Mouse (Mus musculus) heart, embryonic 10.5 days (tissue): ENCODE results near the gene Ccdc114. TPM values are rescaled to one million over a fixed set of nuclear protein-coding genes. Genes with fewer than 3 reads are reported as not detected.
"Not testable (repeated sequence)": the region's sequence is repeated elsewhere in the genome, so short reads cannot be mapped to it uniquely, and the experiment has no call there.

ENCODE experiments used
- DNase-seq: peaks from one replicate; pipeline ENCODE4 v3.0.0-alpha.2; 2017; ENCODE audit warnings: low spot score
- H3K27ac ChIP-seq: fragments of 300-500 bp; sonication (generic); 2 replicates; pipeline ENCODE4 v1.5.1; 2016; ENCODE audit warnings: mild to moderate bottlenecking
- H3K27me3 ChIP-seq: fragments of 300-500 bp; sonication (generic); 2 replicates; pipeline ENCODE4 v1.6.1; 2016; ENCODE audit warnings: mild to moderate bottlenecking; ENCODE audit not compliant: poor library complexity, insufficient read depth, severe bottlenecking
- H3K36me3 ChIP-seq: fragments of 300-500 bp; sonication (generic); 2 replicates; pipeline ENCODE4 v1.6.1; 2016; ENCODE audit warnings: mild to moderate bottlenecking, moderate library complexity
- H3K4me1 ChIP-seq: fragments of 300-500 bp; sonication (generic); 2 replicates; pipeline ENCODE4 v1.6.1; 2016; ENCODE audit warnings: mild to moderate bottlenecking
- H3K4me3 ChIP-seq: fragments of 300-500 bp; sonication (generic); 2 replicates; pipeline ENCODE4 v1.5.1; 2016; ENCODE audit warnings: mild to moderate bottlenecking, moderate library complexity
- H3K9me3 ChIP-seq: fragments of 300-500 bp; sonication (generic); 2 replicates; pipeline ENCODE4 v1.6.1; 2016; ENCODE audit warnings: mild to moderate bottlenecking, moderate library complexity
- WGBS: fragments of 180-500 bp; shearing (Covaris S2); methylation state at CpG from one replicate; pipeline ENCODE4 v1.1.7; 2016; 5-methylcytosine and 5-hydroxymethylcytosine counted together
- polyA plus RNA-seq: library from polyadenylated mRNA; unstranded; fragments of >200 nt; fragmentation: Nextera tagmentation; extraction: Ambion mirVana; gene quantifications from 2 replicates; pipeline ENCODE4 v1.2.1, GENCODE M21; 2016

Gene Ccdc114
- polyA plus RNA-seq, 1 experiment from 2014 or later: 3.3 TPM

- no peak for DNase-seq
Observed at GRCm38 (mm10) chr7:45921242-45921621, 2.6 kb upstream of the Ccdc114 start, which contains the start of gene Emp3. Gene Emp3, minus strand, starts transcription at chr7:45921404.

GRCm38 (mm10) chr7:45921950-45922600, 1.8 kb upstream of the Ccdc114 start:
- WGBS: 87% methylated on average over 12 of the region's 12 CpGs
- Histone ChIP-seq H3K4me3 (no peak overlapping the region), H3K36me3 (0 out of 2 replicates have a peak, but pooled peaks cover under 1% of the 10 kb centered on the region), H3K27ac (peak overlapping the region; percentile 85), H3K4me1 (peaks cover 58% of the 10 kb centered on the region), H3K27me3 (peaks cover 29% of the 10 kb centered on the region), H3K9me3 (no peaks in the 10 kb centered on the region)
- no peak for DNase-seq

More at GRCm38 (mm10) chr7:45921242-45921621, 2.6 kb upstream of the Ccdc114 start, which contains the start of gene Emp3:
- Histone ChIP-seq H3K9me3 (no peaks in the 10 kb centered on the region), H3K27ac (peak within 1 kb of the TSS; percentile 85), H3K4me3 (peak within 1 kb of the TSS; percentile 45), H3K4me1 (peaks cover 66% of the 10 kb centered on the region), H3K36me3 (no peaks in the 10 kb centered on the region), H3K27me3 (peaks cover 27% of the 10 kb centered on the region; the same call in 1 of the 2 replicates)
- WGBS: 40% methylated on average over 9 of the region's 9 CpGs

- Histone ChIP-seq H3K36me3 (0 out of 2 replicates have a peak, but pooled peaks cover 8% of the 10 kb centered on the region), H3K27ac (peak overlapping the region; percentile 85), H3K27me3 (peaks cover 36% of the 10 kb centered on the region), H3K4me3 (peak overlapping the region; percentile 57), H3K9me3 (no peaks in the 10 kb centered on the region), H3K4me1 (peaks cover 47% of the 10 kb centered on the region)
- 1% methylated on average over 37 of the region's 37 CpGs for WGBS
- DNase-seq: peak; percentile 98
Observed at GRCm38 (mm10) chr7:45922928-45923761, 727 bp upstream of the Ccdc114 start.

GRCm38 (mm10) chr7:45924429-45924816, 551 bp downstream of the Ccdc114 start:
- DNase-seq: no peak
- WGBS: 5% methylated on average over 14 of the region's 14 CpGs
- Histone ChIP-seq H3K9me3 (no peaks in the 10 kb centered on the region), H3K27ac (peak overlapping the region; percentile 85), H3K27me3 (peaks cover 42% of the 10 kb centered on the region), H3K4me1 (peaks cover 42% of the 10 kb centered on the region), H3K4me3 (peak overlapping the region; percentile 57), H3K36me3 (0 out of 2 replicates have a peak, but pooled peaks cover 8% of the 10 kb centered on the region)

GRCm38 (mm10) chr7:45928626-45929295, 4.9 kb downstream of the Ccdc114 start:
- WGBS: 14% methylated on average over 19 of the region's 23 CpGs
- Histone ChIP-seq H3K36me3 (peaks cover 16% of the 10 kb centered on the region; the same call in 1 of the 2 replicates), H3K27me3 (peaks cover 26% of the 10 kb centered on the region), H3K4me1 (peaks cover 10% of the 10 kb centered on the region), H3K4me3 (peak overlapping the region; percentile 15; the same call in 1 of the 2 replicates), H3K9me3 (no peaks in the 10 kb centered on the region), H3K27ac (no peak overlapping the region)
- no peak for DNase-seq

- Histone ChIP-seq H3K9me3 (no peaks in the 10 kb centered on the region), H3K27me3 (peaks cover 26% of the 10 kb centered on the region), H3K4me3 (no peak overlapping the region), H3K4me1 (peaks cover under 1% of the 10 kb centered on the region; the same call in 1 of the 2 replicates), H3K36me3 (peaks cover 16% of the 10 kb centered on the region; the same call in 1 of the 2 replicates), H3K27ac (no peak overlapping the region)
- DNase-seq: no peak
- WGBS: 81% methylated on average over 1 of the region's 1 CpGs
Observed at GRCm38 (mm10) chr7:45929688-45930087, 5.8 kb downstream of the Ccdc114 start.

- H3K4me1 ChIP-seq, DNase-seq: not testable (repeated sequence)
Observed at GRCm38 (mm10) chr7:45933766-45934165, 9.9 kb downstream of the Ccdc114 start.

GRCm38 (mm10) chr7:45935114-45935513, 11.2 kb downstream of the Ccdc114 start:
- DNase-seq: no peak
- no peak overlapping the region for H3K27ac ChIP-seq
- peaks cover 8% of the 10 kb centered on the region; the same call in 1 of the 2 replicates for H3K36me3 ChIP-seq
- no peak overlapping the region for H3K4me3 ChIP-seq
- 30% methylated on average over 7 of the region's 7 CpGs for WGBS
- H3K27me3 ChIP-seq: 0 out of 2 replicates have a peak, but pooled peaks cover 11% of the 10 kb centered on the region
- H3K4me1 ChIP-seq: no peaks in the 10 kb centered on the region
- no peaks in the 10 kb centered on the region for H3K9me3 ChIP-seq

More at GRCm38 (mm10) chr7:45933766-45934165, 9.9 kb downstream of the Ccdc114 start:
- 92% methylated on average over 12 of the region's 12 CpGs for WGBS
- H3K9me3 ChIP-seq, H3K27ac ChIP-seq, H3K36me3 ChIP-seq, H3K4me3 ChIP-seq: not testable (repeated sequence)
- peaks cover 18% of the 10 kb centered on the region for H3K27me3 ChIP-seq

- Histone ChIP-seq H3K36me3 (no peaks in the 10 kb centered on the region), H3K27ac (no peak overlapping the region), H3K4me3 (no peak overlapping the region), H3K9me3 (no peaks in the 10 kb centered on the region), H3K27me3 (0 out of 2 replicates have a peak, but pooled peaks cover 11% of the 10 kb centered on the region), H3K4me1 (no peaks in the 10 kb centered on the region)
- DNase-seq: no peak
- 63% methylated on average over 2 of the region's 2 CpGs for WGBS
Observed at GRCm38 (mm10) chr7:45939836-45940235, 16.0 kb downstream of the Ccdc114 start.

GRCm38 (mm10) chr7:45941986-45942385, 18.1 kb downstream of the Ccdc114 start:
- H3K9me3 ChIP-seq: no peaks in the 10 kb centered on the region
- H3K4me3 ChIP-seq: no peak overlapping the region
- H3K4me1 ChIP-seq: no peaks in the 10 kb centered on the region
- H3K27me3 ChIP-seq: no peaks in the 10 kb centered on the region; the same call in 1 of the 2 replicates
- H3K36me3 ChIP-seq: no peaks in the 10 kb centered on the region
- H3K27ac ChIP-seq: no peak overlapping the region
- DNase-seq: no peak
- WGBS: 81% methylated on average over 9 of the region's 9 CpGs

GRCm38 (mm10) chr7:45943280-45943679, 19.4 kb downstream of the Ccdc114 start:
- not testable (repeated sequence) for DNase-seq, H3K36me3 ChIP-seq, H3K9me3 ChIP-seq, H3K27ac ChIP-seq, H3K4me3 ChIP-seq, H3K27me3 ChIP-seq, H3K4me1 ChIP-seq
- 50% methylated on average over 1 of the region's 1 CpGs for WGBS

GRCm38 (mm10) chr7:45949061-45949460, 25.2 kb downstream of the Ccdc114 start:
- H3K27me3 ChIP-seq: peaks cover 5% of the 10 kb centered on the region; the same call in 1 of the 2 replicates
- H3K27ac ChIP-seq: no peak overlapping the region
- H3K9me3 ChIP-seq: no peaks in the 10 kb centered on the region
- H3K4me1 ChIP-seq: no peaks in the 10 kb centered on the region
- no peak overlapping the region for H3K4me3 ChIP-seq
- no peaks in the 10 kb centered on the region for H3K36me3 ChIP-seq
- 71% methylated on average over 4 of the region's 4 CpGs for WGBS
- DNase-seq: no peak
